Mouse (Mus musculus): ENCODE data around the gene Gpc4. TPM values are rescaled to one million over a fixed set of nuclear protein-coding genes. Genes with fewer than 3 reads are reported as not detected.

Gpc4 gene
- polyA plus RNA-seq, 1 experiment from 2014 or later, result 41.9 TPM

DNA sequence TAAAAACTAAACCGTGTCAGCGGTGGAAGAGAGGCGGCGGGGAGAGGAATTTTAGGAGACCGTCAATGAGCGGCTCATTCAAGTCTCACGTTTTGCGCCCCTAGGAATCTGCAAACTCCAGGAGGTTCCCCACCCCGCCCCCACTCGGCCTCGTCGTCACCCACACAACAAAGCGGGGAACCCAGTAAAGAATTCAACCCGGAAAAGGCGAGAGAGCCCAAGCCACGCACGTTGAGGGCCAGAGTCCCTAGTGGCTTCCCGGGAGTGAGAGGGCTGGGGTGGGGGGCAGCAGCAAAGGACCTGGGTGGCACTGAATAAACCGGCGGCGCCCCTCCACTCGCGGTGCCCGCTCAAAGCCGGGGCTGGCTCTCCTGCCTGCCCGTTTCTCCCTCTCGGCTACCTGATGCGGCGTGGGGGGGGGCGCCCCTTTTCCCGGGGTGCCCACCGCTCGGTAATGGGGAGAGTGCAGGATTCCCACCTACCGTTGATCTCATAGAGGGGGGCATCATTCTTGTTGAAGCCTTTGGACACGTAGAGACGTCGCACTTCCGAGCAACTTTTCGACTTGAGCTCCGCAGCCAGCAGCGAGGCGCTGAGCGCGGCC is 816 bp downstream of the Gpc4 start:
- Histone ChIP-seq H3K9ac (peak overlapping the region; percentile 71), H3K4me2 (replicated peaks) (peak overlapping the region; percentile 57), H3K9me3 (no peaks in the 10 kb centered on the region), H3K4me1 (no peaks in the 10 kb centered on the region), H3K27ac (peak overlapping the region; percentile 63; the same call in 1 of the 2 replicates), H3K27me3 (peaks cover 12% of the 10 kb centered on the region; the same call in 1 of the 2 replicates), H3K4me3 (peak overlapping the region; percentile 54), H3K36me3 (no peaks in the 10 kb centered on the region)
- WGBS, result 19% methylated on average over 43 of the region's 44 CpGs
- ATAC-seq (ENCODE audit: insufficient number of reproducible peaks, insufficient read depth, low FRiP score, low TSS enrichment), result 0 out of 2 replicates have a peak, but pooled peaks have one; percentile 23

- H3K9ac ChIP-seq, result peak overlapping the region; percentile 71
- H3K27me3 ChIP-seq, result peaks cover 12% of the 10 kb centered on the region; the same call in 1 of the 2 replicates
- H3K4me1 ChIP-seq, result no peaks in the 10 kb centered on the region
- WGBS, result 20% methylated on average over 25 of the region's 25 CpGs
- no peak for ATAC-seq (ENCODE audit: insufficient number of reproducible peaks, insufficient read depth, low FRiP score, low TSS enrichment)
- H3K4me3 ChIP-seq, result peak overlapping the region; percentile 54
- H3K4me2 ChIP-seq (replicated peaks), result peak overlapping the region; percentile 57
- no peak overlapping the region for H3K27ac ChIP-seq
- no peaks in the 10 kb centered on the region for H3K36me3 ChIP-seq
- H3K9me3 ChIP-seq, result no peaks in the 10 kb centered on the region
Observed at GRCm38 (mm10) chrX:52163418-52164133, 1.5 kb downstream of the Gpc4 start.

GRCm38 (mm10) chrX:52162756-52163155 is 2.3 kb downstream of the Gpc4 start:
- H3K4me3 ChIP-seq, result peak overlapping the region; percentile 54
- H3K9me3 ChIP-seq, result no peaks in the 10 kb centered on the region
- no peaks in the 10 kb centered on the region for H3K4me1 ChIP-seq
- no peak for ATAC-seq (ENCODE audit: insufficient number of reproducible peaks, insufficient read depth, low FRiP score, low TSS enrichment)
- H3K4me2 ChIP-seq (replicated peaks), result peak overlapping the region; percentile 57
- no peaks in the 10 kb centered on the region for H3K36me3 ChIP-seq
- no peak overlapping the region for H3K9ac ChIP-seq
- H3K27me3 ChIP-seq, result peaks cover 12% of the 10 kb centered on the region; the same call in 1 of the 2 replicates
- 29% methylated on average over 6 of the region's 6 CpGs for WGBS
- no peak overlapping the region for H3K27ac ChIP-seq

GRCm38 (mm10) chrX:52162206-52162605 is 2.8 kb downstream of the Gpc4 start:
- Histone ChIP-seq H3K27me3 (peaks cover 12% of the 10 kb centered on the region; the same call in 1 of the 2 replicates), H3K4me2 (replicated peaks) (peak overlapping the region; percentile 57), H3K4me3 (no peak overlapping the region), H3K9me3 (no peaks in the 10 kb centered on the region), H3K4me1 (no peaks in the 10 kb centered on the region), H3K36me3 (no peaks in the 10 kb centered on the region), H3K27ac (no peak overlapping the region), H3K9ac (no peak overlapping the region)
- 47% methylated on average over 1 of the region's 1 CpGs for WGBS
- ATAC-seq (ENCODE audit: insufficient number of reproducible peaks, insufficient read depth, low FRiP score, low TSS enrichment), result no peak

DNA sequence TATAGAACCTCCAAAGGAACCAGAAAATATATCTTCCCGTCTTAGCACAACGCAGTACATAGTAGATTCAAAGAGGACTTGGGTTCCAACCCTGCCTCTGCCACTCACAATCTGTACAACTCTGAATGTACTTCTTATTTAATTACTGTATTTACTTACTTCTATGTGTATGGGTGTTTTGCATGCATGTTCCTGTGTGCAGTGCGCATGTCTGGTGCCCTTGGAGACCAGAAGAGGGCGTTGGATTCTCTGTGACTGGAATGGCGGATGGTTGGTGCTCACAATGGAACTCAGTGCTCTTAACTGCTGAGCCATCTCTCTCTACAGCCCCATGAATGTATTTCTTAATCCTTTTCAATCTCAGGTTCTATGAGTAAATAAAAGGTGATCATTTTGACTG is 5.4 kb downstream of the Gpc4 start:
- H3K27me3 ChIP-seq, result peaks cover 3% of the 10 kb centered on the region; the same call in 1 of the 2 replicates
- no peak overlapping the region for H3K4me2 ChIP-seq (replicated peaks)
- H3K4me1 ChIP-seq, result no peaks in the 10 kb centered on the region
- H3K27ac ChIP-seq, result no peak overlapping the region
- WGBS, result 75% methylated on average over 5 of the region's 5 CpGs
- no peak for ATAC-seq (ENCODE audit: insufficient number of reproducible peaks, insufficient read depth, low FRiP score, low TSS enrichment)
- H3K36me3 ChIP-seq, result no peaks in the 10 kb centered on the region
- no peak overlapping the region for H3K4me3 ChIP-seq
- no peaks in the 10 kb centered on the region for H3K9me3 ChIP-seq
- no peak overlapping the region for H3K9ac ChIP-seq

DNA sequence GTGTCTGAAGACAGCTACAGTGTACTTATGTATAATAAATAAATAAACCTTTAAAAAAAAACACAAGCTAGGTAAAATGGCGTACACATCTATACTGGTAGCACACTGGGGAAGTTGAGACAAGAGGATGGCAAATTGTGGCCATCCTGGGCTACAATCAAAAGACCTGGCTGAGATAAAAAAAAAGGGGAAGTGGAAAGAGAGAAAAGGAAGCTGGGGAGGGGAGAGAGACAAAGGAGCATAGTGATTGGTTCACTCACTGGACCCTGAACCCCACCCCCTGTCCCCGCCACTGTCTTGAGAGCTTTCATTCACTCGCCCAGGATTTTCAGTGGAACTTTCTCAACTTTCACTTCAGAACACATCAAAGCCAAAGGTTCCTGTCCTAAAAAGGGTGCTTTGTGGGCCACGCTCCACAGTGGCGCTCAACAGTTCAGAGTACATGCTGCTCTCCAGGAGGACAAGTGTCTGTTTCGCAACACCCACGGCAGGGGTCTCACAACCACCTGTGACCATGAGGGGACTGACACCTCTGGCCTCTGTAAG is 9.6 kb downstream of the Gpc4 start:
- no peak for ATAC-seq (ENCODE audit: insufficient number of reproducible peaks, insufficient read depth, low FRiP score, low TSS enrichment)
- no peak overlapping the region for H3K9ac ChIP-seq
- no peak overlapping the region for H3K4me3 ChIP-seq
- H3K4me2 ChIP-seq (replicated peaks), result no peak overlapping the region
- H3K4me1 ChIP-seq, result no peaks in the 10 kb centered on the region
- H3K27me3 ChIP-seq, result no peaks in the 10 kb centered on the region
- H3K9me3 ChIP-seq, result no peaks in the 10 kb centered on the region
- no peaks in the 10 kb centered on the region for H3K36me3 ChIP-seq
- no peak overlapping the region for H3K27ac ChIP-seq
- WGBS, result 83% methylated on average over 7 of the region's 7 CpGs

DNA sequence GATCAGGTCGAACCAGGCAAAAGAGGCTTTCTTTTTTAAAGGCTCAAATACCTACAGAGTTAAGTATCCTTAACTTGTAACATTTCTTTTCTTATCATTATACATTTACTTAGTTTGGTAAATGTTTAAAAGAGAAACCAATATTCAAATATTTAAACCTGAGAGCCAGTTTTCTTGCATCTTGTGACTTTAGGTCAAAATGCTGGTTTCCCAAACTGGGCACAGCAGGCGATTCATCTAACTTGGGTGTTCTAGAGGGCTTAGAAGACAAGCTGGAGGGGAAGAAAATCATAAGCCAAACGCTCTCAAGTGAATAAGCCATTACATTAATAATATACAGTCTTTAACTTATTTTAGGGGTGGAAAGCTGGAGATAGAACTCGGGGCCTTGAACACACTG is 10.2 kb downstream of the Gpc4 start:
- no peaks in the 10 kb centered on the region for H3K9me3 ChIP-seq
- H3K27ac ChIP-seq, result no peak overlapping the region
- H3K4me2 ChIP-seq (replicated peaks), result no peak overlapping the region
- no peak for ATAC-seq (ENCODE audit: insufficient number of reproducible peaks, insufficient read depth, low FRiP score, low TSS enrichment)
- H3K9ac ChIP-seq, result no peak overlapping the region
- no peaks in the 10 kb centered on the region for H3K4me1 ChIP-seq
- no peaks in the 10 kb centered on the region for H3K27me3 ChIP-seq
- H3K36me3 ChIP-seq, result no peaks in the 10 kb centered on the region
- 83% methylated on average over 4 of the region's 4 CpGs for WGBS
- H3K4me3 ChIP-seq, result no peak overlapping the region

- no peaks in the 10 kb centered on the region for H3K36me3 ChIP-seq
- no peak overlapping the region for H3K9ac ChIP-seq
- WGBS, result 82% methylated on average over 4 of the region's 4 CpGs
- H3K4me3 ChIP-seq, result no peak overlapping the region
- H3K27me3 ChIP-seq, result no peaks in the 10 kb centered on the region
- no peaks in the 10 kb centered on the region for H3K9me3 ChIP-seq
- ATAC-seq (ENCODE audit: insufficient number of reproducible peaks, insufficient read depth, low FRiP score, low TSS enrichment), result no peak
- H3K27ac ChIP-seq, result no peak overlapping the region
- H3K4me2 ChIP-seq (replicated peaks), result no peak overlapping the region
- no peaks in the 10 kb centered on the region for H3K4me1 ChIP-seq
Observed at GRCm38 (mm10) chrX:52153451-52153850, 11.6 kb downstream of the Gpc4 start.

GRCm38 (mm10) chrX:52152961-52153360 is 12.1 kb downstream of the Gpc4 start:
- H3K27me3 ChIP-seq, result no peaks in the 10 kb centered on the region
- no peak overlapping the region for H3K4me2 ChIP-seq (replicated peaks)
- H3K9ac ChIP-seq, result no peak overlapping the region
- WGBS, result 77% methylated on average over 5 of the region's 5 CpGs
- H3K4me1 ChIP-seq, result no peaks in the 10 kb centered on the region
- no peak for ATAC-seq (ENCODE audit: insufficient number of reproducible peaks, insufficient read depth, low FRiP score, low TSS enrichment)
- H3K4me3 ChIP-seq, result no peak overlapping the region
- H3K9me3 ChIP-seq, result no peaks in the 10 kb centered on the region
- H3K27ac ChIP-seq, result no peak overlapping the region
- no peaks in the 10 kb centered on the region for H3K36me3 ChIP-seq

DNA sequence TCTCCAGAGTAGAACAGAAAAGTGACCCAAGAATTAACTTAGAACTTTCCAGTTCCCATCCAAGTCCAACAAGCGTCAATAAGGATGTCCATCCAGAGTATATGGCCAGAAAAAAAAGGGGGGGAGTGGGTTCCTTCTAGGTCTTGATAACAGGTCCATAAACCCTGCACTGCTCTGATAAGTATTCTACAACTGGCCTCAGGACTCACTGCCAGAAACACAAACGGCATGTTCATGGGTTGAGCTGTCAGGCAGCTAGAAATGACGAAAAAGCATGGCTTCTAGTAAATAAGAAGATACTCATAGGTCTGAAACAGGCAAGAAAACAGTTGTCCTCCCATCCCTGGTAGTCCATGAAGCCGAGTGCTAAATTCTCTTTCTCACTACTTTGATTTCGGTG is 13.5 kb downstream of the Gpc4 start:
- no peak for ATAC-seq (ENCODE audit: insufficient number of reproducible peaks, insufficient read depth, low FRiP score, low TSS enrichment)
- 88% methylated on average over 5 of the region's 5 CpGs for WGBS
- H3K9me3 ChIP-seq, result no peaks in the 10 kb centered on the region
- no peak overlapping the region for H3K4me2 ChIP-seq (replicated peaks)
- H3K4me1 ChIP-seq, result no peaks in the 10 kb centered on the region
- H3K4me3 ChIP-seq, result no peak overlapping the region
- H3K27ac ChIP-seq, result no peak overlapping the region
- H3K36me3 ChIP-seq, result no peaks in the 10 kb centered on the region
- H3K27me3 ChIP-seq, result no peaks in the 10 kb centered on the region
- no peak overlapping the region for H3K9ac ChIP-seq

DNA sequence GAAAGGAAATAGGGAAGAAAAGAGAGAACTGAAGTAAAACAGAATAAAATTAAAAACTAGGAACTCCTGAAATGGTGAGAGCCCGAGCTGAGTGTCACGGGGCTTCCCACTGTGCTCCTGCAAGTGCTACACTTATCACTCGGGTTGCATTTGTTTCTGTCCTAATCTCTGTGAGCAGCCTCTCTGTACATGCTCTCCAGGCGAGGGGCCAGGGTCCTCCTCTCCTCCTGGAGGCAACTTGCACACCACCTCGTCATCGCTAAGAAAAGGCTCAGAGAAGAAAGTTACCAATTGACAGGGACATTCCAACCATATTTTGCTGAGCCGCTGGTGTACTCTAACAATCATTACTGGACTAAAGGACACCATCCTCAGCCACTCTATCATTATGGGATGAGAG is 14.0 kb downstream of the Gpc4 start:
- H3K4me1 ChIP-seq, result no peaks in the 10 kb centered on the region
- no peak overlapping the region for H3K27ac ChIP-seq
- ATAC-seq (ENCODE audit: insufficient number of reproducible peaks, insufficient read depth, low FRiP score, low TSS enrichment), result no peak
- H3K4me3 ChIP-seq, result no peak overlapping the region
- 69% methylated on average over 7 of the region's 7 CpGs for WGBS
- no peaks in the 10 kb centered on the region for H3K27me3 ChIP-seq
- H3K9me3 ChIP-seq, result no peaks in the 10 kb centered on the region
- no peak overlapping the region for H3K4me2 ChIP-seq (replicated peaks)
- no peaks in the 10 kb centered on the region for H3K36me3 ChIP-seq
- no peak overlapping the region for H3K9ac ChIP-seq

DNA sequence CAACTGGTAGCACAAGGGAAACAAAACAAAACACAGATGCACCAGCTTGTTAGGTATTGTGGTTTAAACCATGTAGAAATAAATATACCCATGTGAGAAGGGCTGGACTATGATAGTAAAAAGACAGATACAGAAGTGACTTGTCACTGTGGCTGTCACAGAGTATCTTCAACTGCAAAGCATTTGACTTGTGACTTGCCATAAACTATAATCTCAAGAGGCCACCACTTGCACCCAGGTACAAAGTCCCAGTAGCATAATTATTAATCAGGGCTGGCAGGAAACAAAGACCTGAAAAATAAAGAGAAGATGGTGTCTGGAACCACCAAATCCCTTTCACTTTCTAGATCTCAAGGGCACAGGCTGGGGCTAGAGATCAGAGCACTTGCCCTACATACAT is 19.5 kb downstream of the Gpc4 start:
- Histone ChIP-seq H3K9me3 (no peaks in the 10 kb centered on the region), H3K4me3 (no peak overlapping the region), H3K4me1 (no peaks in the 10 kb centered on the region), H3K36me3 (no peaks in the 10 kb centered on the region), H3K9ac (no peak overlapping the region), H3K27ac (no peak overlapping the region), H3K27me3 (no peaks in the 10 kb centered on the region), H3K4me2 (replicated peaks) (no peak overlapping the region)
- ATAC-seq (ENCODE audit: insufficient number of reproducible peaks, insufficient read depth, low FRiP score, low TSS enrichment), result no peak
